Mouse (Mus musculus) myocyte (in vitro differentiated cells): ENCODE data around the gene Mgat4d. TPM values are rescaled to one million over a fixed set of nuclear protein-coding genes. Genes with fewer than 3 reads are reported as not detected.

Experiments
- H3K27me3 ChIP-seq: one replicate; pipeline ENCODE4 v1.6.1; 2011; ENCODE audit not compliant: control insufficient read depth, insufficient read depth, insufficient read length
- H3K36me3 ChIP-seq: one replicate; pipeline ENCODE4 v1.6.1; 2011; ENCODE audit not compliant: control insufficient read depth, insufficient read depth
- H3K4me2 ChIP-seq: one replicate; pipeline ENCODE4 v1.6.1; 2011; ENCODE audit warnings: low read depth, control low read depth
- H3K4me3 ChIP-seq: one replicate; pipeline ENCODE4 v1.5.1; 2011; ENCODE audit warnings: mild to moderate bottlenecking, control low read depth, moderate library complexity
- H3K79me2 ChIP-seq: one replicate; pipeline ENCODE4 v1.6.1; 2011; ENCODE audit not compliant: control insufficient read depth, insufficient read depth
- H3ac ChIP-seq: one replicate; pipeline ENCODE4 v1.6.1; 2011; ENCODE audit not compliant: control insufficient read depth, insufficient read length
- CEBPB ChIP-seq: IDR thresholded peaks from 2 replicates; pipeline ENCODE4 v1.6.1; 2011; ENCODE audit warnings: mild to moderate bottlenecking, moderate library complexity; ENCODE audit not compliant: poor library complexity, insufficient read depth, severe bottlenecking
- E2F4 ChIP-seq: IDR thresholded peaks from one replicate; pipeline ENCODE4 v1.6.1; 2011; ENCODE audit warnings: mild to moderate bottlenecking, control low read depth, moderate library complexity; ENCODE audit not compliant: insufficient read depth
- MAX ChIP-seq: IDR thresholded peaks from one replicate; pipeline ENCODE4 v1.6.1; 2011; ENCODE audit warnings: low read depth, mild to moderate bottlenecking, control low read depth
- MYOD1 ChIP-seq, 3 experiments: IDR thresholded peaks; one replicate each; pipeline ENCODE4 v1.6.1; 2011; ENCODE audit warnings: control low read depth in 2 of 3, low read depth in 2 of 3, mild to moderate bottlenecking in 2 of 3, moderate library complexity in 1 of 3; ENCODE audit not compliant: insufficient read length in 2 of 3, control insufficient read depth in 1 of 3
- MYOG ChIP-seq, 3 experiments: IDR thresholded peaks; one replicate each; pipeline ENCODE4 v1.6.1; 2011; ENCODE audit warnings: control low read depth in 2 of 3, low read depth in 2 of 3, mild to moderate bottlenecking in 2 of 3; ENCODE audit not compliant: insufficient read length in 2 of 3, control insufficient read depth in 1 of 3, insufficient read depth in 1 of 3
- POLR2A ChIP-seq: IDR thresholded peaks from one replicate; pipeline ENCODE4 v1.6.1; 2011; ENCODE audit warnings: low read depth, mild to moderate bottlenecking, control low read depth, moderate library complexity; ENCODE audit not compliant: insufficient read length
- POLR2AphosphoS2 ChIP-seq: IDR thresholded peaks from one replicate; pipeline ENCODE4 v1.6.1; 2011; ENCODE audit warnings: low read depth, control low read depth; ENCODE audit not compliant: insufficient read length
- REST ChIP-seq: IDR thresholded peaks from one replicate; pipeline ENCODE4 v1.6.1; 2011; ENCODE audit warnings: mild to moderate bottlenecking, control low read depth, moderate library complexity; ENCODE audit not compliant: insufficient read depth, insufficient read length
- SRF ChIP-seq: IDR thresholded peaks from one replicate; pipeline ENCODE4 v1.6.1; 2011; ENCODE audit warnings: low read depth; ENCODE audit not compliant: control insufficient read depth, insufficient read length
- TCF12 ChIP-seq: IDR thresholded peaks from one replicate; pipeline ENCODE4 v1.6.1; 2011; ENCODE audit warnings: mild to moderate bottlenecking, control low read depth; ENCODE audit not compliant: poor library complexity, insufficient read depth, severe bottlenecking
- TCF3 ChIP-seq: IDR thresholded peaks from one replicate; pipeline ENCODE4 v1.6.1; 2011; ENCODE audit warnings: low read depth, control low read depth; ENCODE audit not compliant: insufficient read length
- USF1 ChIP-seq: IDR thresholded peaks from one replicate; pipeline ENCODE4 v1.6.1; 2011; ENCODE audit warnings: low read depth, mild to moderate bottlenecking, control low read depth, moderate library complexity
- polyA plus RNA-seq: library from polyadenylated mRNA; unstranded; fragments of >200 nt; fragmentation: generic; extraction: Trizol; gene quantifications from one replicate; pipeline ENCODE4 v1.2.1, GENCODE M21; 2012; ENCODE audit warnings: missing spikeins

The Mgat4d gene
- polyA plus RNA-seq, 1 experiment = not detected

- peak within 1 kb of the TSS; percentile 64 for H3K4me3 ChIP-seq
- no peak for TF ChIP-seq TCF3
- peak; percentile 91 for TF ChIP-seq POLR2AphosphoS2
- peak in 1 of 3 experiments; percentile 43 for TF ChIP-seq MYOG (IDR thresholded peaks at IDR 0.05; ENCODE audit: control insufficient read depth in 1 of 3, insufficient read depth in 1 of 3, insufficient read length in 2 of 3, low read depth in 2 of 3)
- no peak for TF ChIP-seq SRF
- TF ChIP-seq POLR2A = peak; percentile 85
- TF ChIP-seq TCF12 = no peak
- no peak for TF ChIP-seq REST
- TF ChIP-seq CEBPB = no peak
- peak in 1 of 3 experiments; percentile 25 for TF ChIP-seq MYOD1 (IDR thresholded peaks at IDR 0.05; ENCODE audit: control insufficient read depth in 1 of 3, insufficient read length in 2 of 3, low read depth in 2 of 3)
- no peak for TF ChIP-seq USF1
- peak; percentile 32 for TF ChIP-seq E2F4
- no peak for TF ChIP-seq MAX
- no peaks in the 10 kb centered on the region for H3K79me2 ChIP-seq
- H3K4me2 ChIP-seq = peak within 1 kb of the TSS; percentile 94
- H3ac ChIP-seq = peak within 1 kb of the TSS; percentile 14
- peaks cover 4% of the 10 kb centered on the region for H3K27me3 ChIP-seq
- no peaks in the 10 kb centered on the region for H3K36me3 ChIP-seq
Observed at GRCm38 (mm10) chr8:83331899-83332697, 16.2 kb upstream of the Mgat4d start, which contains the start of gene Elmod2. Gene Elmod2 (minus strand): TSS chr8:83332486.

GRCm38 (mm10) chr8:83332864-83333263 is 15.4 kb upstream of the Mgat4d start:
- peak overlapping the region; percentile 64 for H3K4me3 ChIP-seq
- H3K79me2 ChIP-seq = no peaks in the 10 kb centered on the region
- H3ac ChIP-seq = peak overlapping the region; percentile 14
- no peaks in the 10 kb centered on the region for H3K36me3 ChIP-seq
- no peak for TF ChIP-seq MYOG (IDR thresholded peaks at IDR 0.05; ENCODE audit: control insufficient read depth in 1 of 3, insufficient read depth in 1 of 3, insufficient read length in 2 of 3, low read depth in 2 of 3)
- no peak for TF ChIP-seq REST
- no peak for TF ChIP-seq MYOD1 (IDR thresholded peaks at IDR 0.05; ENCODE audit: control insufficient read depth in 1 of 3, insufficient read length in 2 of 3, low read depth in 2 of 3)
- TF ChIP-seq E2F4 = no peak
- TF ChIP-seq CEBPB = no peak
- no peak for TF ChIP-seq USF1
- TF ChIP-seq SRF = no peak
- no peak for TF ChIP-seq POLR2AphosphoS2
- no peak for TF ChIP-seq TCF12
- TF ChIP-seq MAX = no peak
- TF ChIP-seq TCF3 = no peak
- no peak for TF ChIP-seq POLR2A
- H3K4me2 ChIP-seq = peak overlapping the region; percentile 88
- H3K27me3 ChIP-seq = peaks cover 4% of the 10 kb centered on the region

GRCm38 (mm10) chr8:83342076-83342475 is 6.2 kb upstream of the Mgat4d start:
- Histone ChIP-seq H3K36me3 (no peaks in the 10 kb centered on the region), H3K4me2 (no peak overlapping the region), H3K27me3 (peaks cover 6% of the 10 kb centered on the region), H3K4me3 (no peak overlapping the region), H3K79me2 (no peaks in the 10 kb centered on the region), H3ac (no peak overlapping the region)
- TF ChIP-seq POLR2AphosphoS2 (no peak), MYOG (IDR thresholded peaks at IDR 0.05; ENCODE audit: control insufficient read depth in 1 of 3, insufficient read depth in 1 of 3, insufficient read length in 2 of 3, low read depth in 2 of 3) (no peak), TCF12 (no peak), MAX (no peak), E2F4 (no peak), USF1 (no peak), REST (no peak), POLR2A (no peak), CEBPB (no peak)

GRCm38 (mm10) chr8:83342693-83343092 is 5.6 kb upstream of the Mgat4d start:
- H3K27me3 ChIP-seq = peaks cover 12% of the 10 kb centered on the region
- H3K4me2 ChIP-seq = no peak overlapping the region
- TF ChIP-seq MYOD1 (IDR thresholded peaks at IDR 0.05; ENCODE audit: control insufficient read depth in 1 of 3, insufficient read length in 2 of 3, low read depth in 2 of 3) = no peak
- no peak for TF ChIP-seq POLR2A
- TF ChIP-seq REST = no peak
- TF ChIP-seq TCF3 = no peak
- no peak for TF ChIP-seq POLR2AphosphoS2
- TF ChIP-seq CEBPB = no peak
- no peak for TF ChIP-seq SRF
- no peak for TF ChIP-seq USF1
- TF ChIP-seq MAX = no peak
- TF ChIP-seq MYOG (IDR thresholded peaks at IDR 0.05; ENCODE audit: control insufficient read depth in 1 of 3, insufficient read depth in 1 of 3, insufficient read length in 2 of 3, low read depth in 2 of 3) = no peak
- no peak for TF ChIP-seq E2F4
- no peak for TF ChIP-seq TCF12
- H3ac ChIP-seq = no peak overlapping the region
- H3K36me3 ChIP-seq = no peaks in the 10 kb centered on the region
- no peaks in the 10 kb centered on the region for H3K79me2 ChIP-seq
- no peak overlapping the region for H3K4me3 ChIP-seq
